Mouse (Mus musculus) spleen, postnatal 4 days (tissue): ENCODE data around the gene Krt72.

ENCODE experiments used
- DNase-seq, 2 experiments: peaks; one replicate each; pipeline ENCODE4 v3.0.0; 2022; ENCODE audit warnings: low spot score in 2 of 2

Krt72 gene

DNA sequence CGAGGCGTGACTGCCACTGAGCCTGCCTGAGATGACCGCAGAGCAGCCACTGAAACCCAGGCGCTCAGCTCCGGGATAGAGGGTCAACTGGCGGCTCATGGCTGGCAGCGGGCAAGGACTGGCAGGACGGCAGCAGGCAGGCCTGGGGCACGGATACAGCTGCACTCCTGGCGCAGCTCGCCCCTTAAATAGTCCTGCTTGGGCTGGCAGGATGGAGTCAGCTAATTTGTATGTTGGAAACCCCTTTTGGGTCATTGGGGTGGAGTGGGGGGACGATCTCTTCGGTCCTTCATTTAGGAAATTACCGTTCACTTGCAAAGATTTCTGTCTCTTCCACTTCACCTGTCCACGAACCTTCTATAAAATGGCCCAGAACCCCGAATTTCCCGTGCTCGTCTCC, at the start of gene Krt72:
Gene Krt72 (minus strand): TSS at position 101 of the 400 bp plus-strand sequence.
- no peak for DNase-seq

DNA sequence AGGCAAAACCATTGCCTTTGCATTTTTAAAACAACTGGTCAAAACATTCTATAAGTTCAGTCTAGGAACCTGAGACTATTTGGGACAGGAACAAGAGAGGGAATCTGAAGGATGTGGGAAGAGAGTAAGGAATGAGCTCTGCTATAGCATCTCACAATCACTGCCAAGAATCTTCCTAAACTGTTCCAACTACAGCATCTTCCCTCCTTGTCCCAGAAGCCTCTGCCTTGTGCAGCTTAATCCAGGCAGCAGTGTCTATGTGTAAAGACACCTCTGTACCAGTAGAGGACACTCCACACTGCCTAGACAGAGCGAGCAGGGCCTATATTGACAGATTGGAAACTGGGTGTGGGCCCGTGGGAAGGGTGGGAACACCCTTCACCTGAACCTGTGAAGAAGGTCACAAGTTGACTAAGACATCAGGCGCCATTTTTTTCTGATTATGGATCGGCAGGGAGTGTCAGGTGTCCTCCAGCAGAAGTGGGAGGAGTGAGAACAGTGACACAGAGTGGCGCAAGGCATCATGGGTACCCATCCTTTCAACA, 48.6 kb upstream of the Krt72 start:
- DNase-seq = no peak

DNA sequence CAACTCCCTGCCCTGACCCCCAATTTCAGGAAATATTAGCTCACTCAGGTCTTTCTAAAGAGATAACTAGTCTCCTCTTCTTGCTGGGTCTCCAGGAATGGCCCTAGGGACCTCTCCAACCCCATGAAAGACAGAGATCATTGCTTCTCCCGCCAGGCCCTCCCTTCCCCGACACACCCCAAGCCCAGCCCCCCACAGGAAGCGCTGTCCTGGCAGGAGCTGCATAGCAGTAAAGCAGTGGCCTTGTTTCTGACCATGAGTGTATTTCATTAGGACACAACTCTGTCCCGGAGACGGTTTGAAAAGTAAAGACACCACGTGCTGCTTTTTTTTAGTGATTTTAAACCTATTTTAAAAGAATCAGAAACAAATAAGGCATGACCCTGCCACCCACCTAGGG, 46.9 kb upstream of the Krt72 start:
- no peak for DNase-seq

DNA sequence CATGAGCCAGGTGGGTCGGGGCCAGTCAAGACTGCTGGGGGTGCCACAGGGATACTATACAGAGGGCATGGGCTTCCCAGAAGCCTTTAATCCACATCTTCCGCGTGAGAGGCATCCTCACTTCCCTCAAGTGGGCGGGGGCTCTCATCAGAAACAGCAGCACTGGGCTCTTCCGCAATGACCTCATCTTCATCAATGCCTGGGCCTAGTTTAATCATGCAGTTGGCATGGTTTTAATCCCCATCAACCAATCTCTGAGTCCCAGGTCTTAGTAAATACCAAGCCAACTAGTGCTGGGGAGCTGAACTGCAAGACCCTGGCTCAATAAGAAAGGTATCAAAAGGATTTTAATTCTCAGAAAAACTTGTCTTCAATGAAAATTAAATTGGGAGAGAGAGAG, 43.2 kb upstream of the Krt72 start:
- no peak for DNase-seq

DNA sequence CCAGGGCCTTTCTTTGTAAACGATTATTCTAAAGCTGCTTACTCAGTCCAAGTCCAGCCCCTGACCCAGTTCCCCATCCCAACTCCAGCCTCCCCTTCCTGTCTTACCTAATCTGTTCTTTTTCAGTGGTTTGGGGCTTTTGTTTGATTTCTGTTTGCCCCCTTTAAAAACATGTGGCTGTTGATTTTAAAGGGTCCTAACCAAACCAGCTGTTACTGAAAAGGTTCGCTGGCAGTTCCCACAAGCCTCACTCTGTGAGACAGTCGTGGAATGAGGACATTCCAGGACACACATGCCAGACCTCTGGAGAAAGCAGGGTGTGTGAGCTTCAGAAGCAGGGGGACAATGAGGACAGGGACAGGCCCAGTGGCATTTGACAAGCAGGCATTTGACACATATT, 35.5 kb upstream of the Krt72 start:
- no peak for DNase-seq

DNA sequence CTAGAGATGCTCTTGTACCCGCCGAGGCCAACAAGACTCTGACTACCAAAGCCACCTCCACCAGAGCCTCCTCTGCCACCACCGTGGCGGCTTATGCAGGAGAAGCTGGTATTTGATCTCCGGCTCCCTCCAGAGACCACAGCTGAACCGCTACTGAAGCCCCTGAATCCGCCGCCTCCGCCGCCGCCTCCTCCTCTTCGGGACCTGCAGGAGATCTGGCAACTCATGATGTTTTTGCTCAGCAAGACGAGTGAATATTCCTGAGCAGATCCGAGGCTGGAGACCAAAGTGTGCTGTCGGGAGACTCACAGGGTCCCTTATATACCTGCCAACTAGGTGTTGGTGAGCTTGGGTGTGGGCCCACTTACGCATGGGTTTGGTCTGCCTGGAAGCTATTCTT, 31.6 kb upstream of the Krt72 start, which contains the start of gene Krt2:
Gene Krt2 (minus strand): TSS at position 295 of the 400 bp plus-strand sequence.
- DNase-seq = no peak

DNA sequence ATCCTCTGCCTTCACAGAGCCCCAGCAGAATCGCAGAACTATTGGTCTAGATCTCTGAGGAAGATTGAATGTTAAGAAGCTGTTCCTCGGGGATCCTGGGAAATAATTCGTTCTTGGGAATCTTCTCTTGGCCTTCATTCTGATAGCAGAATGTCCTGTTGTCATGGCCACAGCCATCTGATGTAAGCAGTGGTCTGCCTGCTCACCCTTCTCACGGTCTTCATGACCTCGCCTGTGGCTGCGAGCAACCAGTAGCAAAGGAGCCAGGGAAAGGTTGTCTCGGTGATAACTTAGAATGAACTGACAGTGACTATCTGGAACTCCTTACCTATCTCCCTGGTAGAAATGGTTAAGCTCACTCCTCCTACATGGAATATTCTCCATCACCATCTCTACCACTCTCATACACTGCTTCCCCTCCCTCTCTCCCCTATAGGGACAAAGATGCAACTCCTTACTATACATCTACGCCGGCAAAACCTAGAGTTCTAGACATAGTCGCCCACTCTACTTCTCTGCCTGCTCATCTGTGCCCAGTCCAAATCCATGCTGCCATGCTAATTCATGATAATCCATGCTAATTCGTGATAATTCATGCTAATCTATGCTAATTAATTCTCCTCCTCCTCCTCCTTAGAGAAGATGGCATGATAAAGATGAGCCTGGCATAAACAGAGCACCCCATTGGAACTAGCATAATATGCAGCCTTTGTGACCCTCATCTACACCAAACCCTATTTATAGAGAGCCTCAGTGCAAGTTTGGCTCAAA, 17.0 kb upstream of the Krt72 start:
- DNase-seq = no peak

DNA sequence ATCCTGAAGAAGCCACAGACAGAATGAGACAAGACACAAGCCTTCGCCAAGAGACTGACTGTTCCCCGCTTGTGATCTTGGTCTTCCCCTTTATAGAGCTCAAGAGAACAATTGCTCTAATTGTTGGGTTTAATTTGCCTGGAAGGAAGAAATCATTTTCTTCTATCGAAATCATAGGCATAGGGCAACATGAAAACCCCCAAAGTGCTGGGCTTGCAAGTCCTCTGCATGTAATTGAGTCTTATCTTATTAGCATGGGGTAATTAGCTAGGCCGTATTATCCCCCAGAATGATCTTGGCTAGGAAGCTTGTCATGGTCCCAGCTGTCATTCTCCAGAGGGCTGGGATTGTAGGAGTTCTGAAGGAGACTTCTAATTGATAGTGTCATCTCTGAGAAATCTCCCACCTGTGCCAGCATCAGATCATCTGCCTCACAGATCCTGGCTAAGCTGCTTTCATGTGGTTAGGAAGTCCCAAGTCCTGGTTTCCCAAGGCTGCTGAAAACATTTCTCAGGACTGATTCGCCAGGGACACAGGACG, 16.1 kb upstream of the Krt72 start, which contains the start of gene Krt73:
Gene Krt73 (minus strand): TSS at position 51 of the 540 bp plus-strand sequence.
- no peak for DNase-seq

DNA sequence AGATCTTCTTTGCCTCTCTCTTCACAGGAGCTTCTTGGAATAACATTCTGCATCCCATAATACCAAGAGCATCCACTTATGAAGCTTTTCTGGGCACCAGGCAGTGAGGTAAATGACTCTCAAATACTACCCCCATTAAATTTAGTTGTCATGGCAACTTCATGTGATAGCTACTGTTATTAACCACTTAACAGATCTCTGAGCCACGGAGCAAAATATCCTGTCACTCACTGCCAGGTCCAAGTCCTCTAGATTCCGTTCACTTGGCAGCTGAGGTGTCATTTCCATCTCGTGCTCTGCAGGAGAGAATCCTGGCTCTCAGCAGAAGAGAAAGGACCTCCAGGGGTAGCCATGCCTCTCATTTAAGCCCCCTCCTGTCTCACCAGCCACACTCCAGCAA, 4.6 kb upstream of the Krt72 start:
- no peak for DNase-seq

DNA sequence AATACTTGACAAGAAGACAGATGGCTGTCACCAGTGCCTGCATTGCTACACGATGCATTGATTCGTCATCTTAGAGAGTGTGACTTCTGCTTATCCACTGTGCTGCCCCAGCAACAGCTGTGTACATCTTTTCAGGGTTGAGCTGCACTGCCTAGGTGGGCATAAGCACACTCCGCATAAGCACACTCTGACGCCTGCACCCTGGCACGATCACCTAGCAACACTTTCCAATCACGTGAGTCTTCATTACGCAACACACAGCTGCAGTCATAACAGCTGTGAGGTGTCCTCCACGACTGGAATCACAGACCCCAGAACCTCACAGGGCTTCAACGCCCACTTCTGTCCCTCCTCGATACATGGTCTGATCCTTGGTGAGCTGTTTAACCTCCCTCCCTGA, 12.8 kb downstream of the Krt72 start:
- DNase-seq = no peak

DNA sequence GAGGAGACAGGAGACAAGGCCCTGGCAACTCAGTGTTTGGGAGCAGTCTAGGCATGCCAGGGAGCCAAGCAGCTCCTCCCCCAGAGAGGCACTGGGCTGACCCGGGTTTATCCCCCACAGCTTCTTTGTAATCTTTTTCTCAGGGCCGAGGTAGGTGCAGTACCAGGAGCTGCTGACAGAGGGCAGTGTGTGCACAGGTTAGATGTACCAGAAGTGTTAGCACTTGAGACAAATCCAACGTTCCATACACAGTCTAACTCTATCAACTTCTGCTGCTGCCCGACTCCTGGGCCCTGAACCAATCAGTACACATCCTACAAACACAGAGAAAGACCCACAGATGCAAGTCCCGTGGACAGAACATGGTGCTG, 13.6 kb downstream of the Krt72 start:
- DNase-seq = peak; percentile 65 to 87

DNA sequence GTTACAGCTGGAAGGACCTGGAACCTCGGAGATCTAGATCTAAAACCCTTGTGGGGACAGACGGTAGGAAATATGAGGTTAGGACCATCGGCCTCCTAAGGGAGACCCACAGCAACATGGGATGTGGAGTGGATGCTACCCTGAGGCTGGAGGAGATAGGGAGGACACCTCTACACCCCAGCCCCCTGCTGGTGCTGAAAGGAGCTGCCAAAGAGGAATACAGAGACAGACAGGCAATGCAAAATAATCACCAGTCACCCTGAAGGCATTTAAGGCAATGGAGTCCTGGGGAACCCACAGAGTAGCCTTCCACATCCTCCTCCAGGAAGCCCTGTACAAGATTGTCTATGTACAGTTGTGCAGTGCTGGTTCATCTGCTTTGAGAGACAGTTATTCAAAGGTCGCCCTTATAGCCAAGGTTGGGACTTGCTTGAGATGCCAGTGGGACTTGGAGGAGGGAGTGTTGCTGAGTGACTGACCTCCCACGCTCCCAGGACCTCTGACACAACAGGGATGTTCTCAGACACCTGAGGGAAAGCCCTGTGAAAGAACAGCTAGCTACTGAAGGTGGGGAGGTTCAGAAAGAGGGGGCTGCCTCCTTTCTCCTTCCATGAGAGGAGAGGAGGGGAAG, 14.1 kb downstream of the Krt72 start:
- no peak for DNase-seq

DNA sequence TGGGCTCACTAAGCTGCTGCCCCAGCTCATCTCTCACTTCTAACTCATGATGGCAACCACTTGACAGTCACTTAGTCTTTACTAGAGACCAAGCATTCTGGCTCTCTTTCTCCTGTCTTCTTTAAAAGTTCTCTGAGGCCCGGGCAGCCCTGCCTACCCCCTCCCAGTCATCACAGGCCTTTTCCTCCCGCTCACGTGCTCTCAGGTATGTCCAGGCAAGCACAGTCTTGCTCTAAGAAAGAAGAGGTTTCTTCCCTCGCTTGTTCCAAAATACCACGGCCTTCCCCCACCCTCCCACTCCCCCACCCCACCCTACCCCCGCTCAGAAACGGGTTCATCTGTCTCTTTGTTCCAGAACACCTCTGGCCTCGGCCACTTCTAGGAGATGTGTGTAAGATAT, 16.0 kb downstream of the Krt72 start:
- no peak for DNase-seq

DNA sequence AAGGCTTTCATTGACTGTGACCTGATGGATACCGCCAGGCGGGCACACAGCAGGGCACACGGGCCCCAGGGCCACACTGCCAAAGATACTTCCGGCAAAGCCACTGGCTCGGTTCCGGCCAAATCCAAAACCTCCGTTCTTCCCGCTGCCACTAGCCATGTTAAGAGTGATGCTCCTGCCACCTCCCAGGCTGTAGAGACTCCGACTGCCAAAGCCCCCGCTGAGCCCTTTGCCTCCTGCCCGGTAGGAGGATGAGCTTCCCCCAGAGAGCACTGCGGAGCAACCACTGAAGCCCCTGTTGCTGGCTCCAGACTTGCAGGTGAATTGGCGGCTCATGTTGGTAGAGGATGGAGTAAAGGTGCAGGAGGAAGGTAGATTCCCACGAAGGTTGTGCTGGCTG, 43.5 kb downstream of the Krt72 start, which contains the start of gene Krt71:
Gene Krt71 (minus strand): TSS at position 399 of the 400 bp plus-strand sequence.
- no peak for DNase-seq

DNA sequence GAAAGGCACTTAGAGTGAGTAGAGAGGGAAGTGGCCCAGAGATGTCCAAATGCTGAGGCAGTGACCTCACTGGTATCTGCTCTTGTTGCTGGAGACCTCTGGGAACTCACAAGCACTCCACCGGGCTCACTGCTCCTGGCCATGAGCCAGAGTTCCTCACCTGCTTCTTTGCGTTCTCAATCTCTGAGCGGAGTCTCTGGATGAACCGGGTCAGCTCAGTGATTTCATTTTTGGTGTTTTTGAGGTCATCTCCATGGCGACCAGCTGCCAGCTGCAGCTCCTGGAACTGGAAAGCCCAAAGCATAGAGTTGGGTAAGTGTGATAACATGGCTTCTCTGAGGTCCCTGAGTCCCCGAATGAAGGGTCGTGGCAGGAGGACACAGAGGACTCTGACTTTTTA, 48.5 kb downstream of the Krt72 start:
- no peak for DNase-seq

DNA sequence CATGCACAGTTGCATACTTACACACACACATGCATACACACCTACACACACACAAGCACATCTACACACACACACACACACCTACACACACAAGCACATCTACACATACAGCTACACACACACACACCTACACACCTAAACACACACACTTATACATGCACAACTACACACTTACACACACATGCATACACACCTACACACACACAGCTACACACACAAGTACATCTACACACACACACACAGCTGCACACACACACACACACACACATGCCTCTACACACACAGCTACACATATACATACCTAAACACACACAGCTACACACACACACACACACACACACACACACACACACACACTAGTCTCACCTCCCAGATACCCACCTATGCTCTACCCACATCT, 55.6 kb downstream of the Krt72 start:
- no peak for DNase-seq
